Mouse (Mus musculus) heart, embryonic 11.5 days (tissue): ENCODE results near the gene Wdr19. TPM values are rescaled to one million over a fixed set of nuclear protein-coding genes. Genes with fewer than 3 reads are reported as not detected.

ENCODE experiments used
- ATAC-seq: fragments of 200-750 bp; cut with Nextera tagmentation; replicated peaks from 2 replicates; pipeline ENCODE4 v1.8.0; 2017; ENCODE audit warnings: moderate library complexity; ENCODE audit not compliant: insufficient number of reproducible peaks, low FRiP score, low TSS enrichment
- H3K27ac ChIP-seq: fragments of 300-500 bp; sonication (generic); 2 replicates; pipeline ENCODE4 v1.5.1; 2014; ENCODE audit warnings: mild to moderate bottlenecking, low read depth, low read length
- H3K27me3 ChIP-seq: fragments of 300-500 bp; sonication (generic); 2 replicates; pipeline ENCODE4 v1.6.1; 2014; ENCODE audit warnings: mild to moderate bottlenecking, low read length, mixed read lengths; ENCODE audit not compliant: control insufficient read depth, insufficient read depth
- H3K36me3 ChIP-seq: fragments of 300-500 bp; sonication (generic); 2 replicates; pipeline ENCODE4 v1.6.1; 2014; ENCODE audit warnings: mild to moderate bottlenecking, low read length, moderate library complexity, mixed read lengths; ENCODE audit not compliant: control insufficient read depth, insufficient read depth
- H3K4me1 ChIP-seq: fragments of 300-500 bp; sonication (generic); 2 replicates; pipeline ENCODE4 v1.6.1; 2014; ENCODE audit warnings: low read length; ENCODE audit not compliant: control insufficient read depth, insufficient read depth
- H3K4me2 ChIP-seq: fragments of 300-500 bp; sonication (generic); 2 replicates; pipeline ENCODE4 v1.6.1; 2014; ENCODE audit warnings: mild to moderate bottlenecking, moderate library complexity
- H3K4me3 ChIP-seq: fragments of 300-500 bp; sonication (generic); 2 replicates; pipeline ENCODE4 v1.5.1; 2014; ENCODE audit warnings: low read depth, low read length
- H3K9ac ChIP-seq: fragments of 300-500 bp; sonication (generic); 2 replicates; pipeline ENCODE4 v1.6.1; 2014; ENCODE audit warnings: mild to moderate bottlenecking, low read depth, low read length, moderate library complexity
- H3K9me3 ChIP-seq: fragments of 300-500 bp; sonication (generic); replicated peaks from 2 replicates; pipeline ENCODE4 v1.6.1; 2016; ENCODE audit warnings: low read length; ENCODE audit not compliant: control insufficient read depth
- WGBS: fragments of 180-500 bp; shearing (Covaris S2); extraction: QIAGEN DNeasy Blood & Tissue Kit; methylation state at CpG from one replicate; pipeline ENCODE4 v1.1.7; 2014; ENCODE audit not compliant: insufficient replicate concordance; 5-methylcytosine and 5-hydroxymethylcytosine counted together
- polyA plus RNA-seq: library from polyadenylated mRNA; unstranded; fragments of >200 nt; fragmentation: Nextera tagmentation; extraction: Ambion mirVana; gene quantifications from 2 replicates; pipeline ENCODE4 v1.2.1, GENCODE M21; 2014

The Wdr19 gene
- polyA plus RNA-seq, 1 experiment from 2014 or later, result 6.7 TPM

GRCm38 (mm10) chr5:65221037-65221436, 21.5 kb downstream of the Wdr19 start:
- no peak overlapping the region for H3K4me2 ChIP-seq
- ATAC-seq, result no peak

GRCm38 (mm10) chr5:65224056-65224455, 24.6 kb downstream of the Wdr19 start:
- H3K4me2 ChIP-seq, result no peak overlapping the region
- peaks cover 7% of the 10 kb centered on the region; the same call in 1 of the 2 replicates for H3K36me3 ChIP-seq
- ATAC-seq, result no peak
- H3K27ac ChIP-seq, result no peak overlapping the region
- no peak overlapping the region for H3K9ac ChIP-seq
- no peaks in the 10 kb centered on the region for H3K27me3 ChIP-seq
- H3K9me3 ChIP-seq, result no peaks in the 10 kb centered on the region
- no peak overlapping the region for H3K4me3 ChIP-seq
- H3K4me1 ChIP-seq, result 0 out of 2 replicates have a peak, but pooled peaks cover 2% of the 10 kb centered on the region
- WGBS, result 65% methylated on average over 5 of the region's 5 CpGs

More at GRCm38 (mm10) chr5:65221037-65221436, 21.5 kb downstream of the Wdr19 start:
- Histone ChIP-seq H3K27me3 (no peaks in the 10 kb centered on the region), H3K36me3 (no peaks in the 10 kb centered on the region), H3K4me1 (0 out of 2 replicates have a peak, but pooled peaks cover 2% of the 10 kb centered on the region), H3K9me3 (no peaks in the 10 kb centered on the region), H3K9ac (no peak overlapping the region), H3K27ac (no peak overlapping the region), H3K4me3 (no peak overlapping the region)
- WGBS, result 52% methylated on average over 7 of the region's 7 CpGs

GRCm38 (mm10) chr5:65231289-65232003, 31.9 kb downstream of the Wdr19 start:
- H3K27me3 ChIP-seq, result no peaks in the 10 kb centered on the region
- H3K9me3 ChIP-seq, result no peaks in the 10 kb centered on the region
- H3K4me1 ChIP-seq, result no peaks in the 10 kb centered on the region
- H3K36me3 ChIP-seq, result peaks cover 9% of the 10 kb centered on the region; the same call in 1 of the 2 replicates
- H3K4me2 ChIP-seq, result no peak overlapping the region
- H3K27ac ChIP-seq, result no peak overlapping the region
- no peak overlapping the region for H3K4me3 ChIP-seq
- H3K9ac ChIP-seq, result no peak overlapping the region
- no peak for ATAC-seq
- WGBS, result 79% methylated on average over 12 of the region's 12 CpGs

- Histone ChIP-seq H3K9me3 (no peaks in the 10 kb centered on the region), H3K36me3 (no peaks in the 10 kb centered on the region), H3K27ac (no peak overlapping the region), H3K9ac (no peak overlapping the region), H3K27me3 (no peaks in the 10 kb centered on the region), H3K4me3 (no peak overlapping the region), H3K4me2 (no peak overlapping the region), H3K4me1 (no peaks in the 10 kb centered on the region)
- no peak for ATAC-seq
- 44% methylated on average over 5 of the region's 5 CpGs for WGBS
Measured at GRCm38 (mm10) chr5:65242740-65243139, 43.2 kb downstream of the Wdr19 start.

- WGBS, result 89% methylated on average over 3 of the region's 3 CpGs
- H3K27ac ChIP-seq, result no peak overlapping the region
- ATAC-seq, result no peak
- H3K4me2 ChIP-seq, result no peak overlapping the region
- H3K4me3 ChIP-seq, result no peak overlapping the region
- no peaks in the 10 kb centered on the region for H3K9me3 ChIP-seq
- no peak overlapping the region for H3K9ac ChIP-seq
- H3K36me3 ChIP-seq, result no peaks in the 10 kb centered on the region
- H3K4me1 ChIP-seq, result no peaks in the 10 kb centered on the region
- H3K27me3 ChIP-seq, result no peaks in the 10 kb centered on the region
Measured at GRCm38 (mm10) chr5:65247296-65247695, 47.8 kb downstream of the Wdr19 start.

- Histone ChIP-seq H3K4me3 (no peak overlapping the region), H3K36me3 (0 out of 2 replicates have a peak, but pooled peaks cover 2% of the 10 kb centered on the region), H3K9me3 (no peaks in the 10 kb centered on the region), H3K27ac (no peak overlapping the region), H3K4me2 (no peak overlapping the region), H3K9ac (no peak overlapping the region), H3K27me3 (no peaks in the 10 kb centered on the region), H3K4me1 (no peaks in the 10 kb centered on the region)
- WGBS, result 80% methylated on average over 7 of the region's 7 CpGs
- ATAC-seq, result no peak
Measured at GRCm38 (mm10) chr5:65250185-65250855, 50.8 kb downstream of the Wdr19 start.

- Histone ChIP-seq H3K4me3 (no peak overlapping the region), H3K27me3 (no peaks in the 10 kb centered on the region), H3K4me1 (no peaks in the 10 kb centered on the region), H3K27ac (no peak overlapping the region), H3K36me3 (peaks cover 19% of the 10 kb centered on the region), H3K9me3 (no peaks in the 10 kb centered on the region), H3K9ac (no peak overlapping the region), H3K4me2 (no peak overlapping the region)
- WGBS, result 88% methylated on average over 14 of the region's 14 CpGs
- no peak for ATAC-seq
Measured at GRCm38 (mm10) chr5:65257910-65258505, 58.5 kb downstream of the Wdr19 start.

GRCm38 (mm10) chr5:65273966-65274365, 74.5 kb downstream of the Wdr19 start:
- Histone ChIP-seq H3K27ac (no peak overlapping the region), H3K9ac (no peak overlapping the region), H3K27me3 (no peaks in the 10 kb centered on the region), H3K4me1 (no peaks in the 10 kb centered on the region), H3K4me2 (no peak overlapping the region), H3K4me3 (no peak overlapping the region), H3K9me3 (no peaks in the 10 kb centered on the region), H3K36me3 (peaks cover 24% of the 10 kb centered on the region)
- 84% methylated on average over 3 of the region's 3 CpGs for WGBS
- ATAC-seq, result no peak
